Mouse (Mus musculus): ENCODE measurements around the gene Abhd15.

Abhd15 gene

DNA sequence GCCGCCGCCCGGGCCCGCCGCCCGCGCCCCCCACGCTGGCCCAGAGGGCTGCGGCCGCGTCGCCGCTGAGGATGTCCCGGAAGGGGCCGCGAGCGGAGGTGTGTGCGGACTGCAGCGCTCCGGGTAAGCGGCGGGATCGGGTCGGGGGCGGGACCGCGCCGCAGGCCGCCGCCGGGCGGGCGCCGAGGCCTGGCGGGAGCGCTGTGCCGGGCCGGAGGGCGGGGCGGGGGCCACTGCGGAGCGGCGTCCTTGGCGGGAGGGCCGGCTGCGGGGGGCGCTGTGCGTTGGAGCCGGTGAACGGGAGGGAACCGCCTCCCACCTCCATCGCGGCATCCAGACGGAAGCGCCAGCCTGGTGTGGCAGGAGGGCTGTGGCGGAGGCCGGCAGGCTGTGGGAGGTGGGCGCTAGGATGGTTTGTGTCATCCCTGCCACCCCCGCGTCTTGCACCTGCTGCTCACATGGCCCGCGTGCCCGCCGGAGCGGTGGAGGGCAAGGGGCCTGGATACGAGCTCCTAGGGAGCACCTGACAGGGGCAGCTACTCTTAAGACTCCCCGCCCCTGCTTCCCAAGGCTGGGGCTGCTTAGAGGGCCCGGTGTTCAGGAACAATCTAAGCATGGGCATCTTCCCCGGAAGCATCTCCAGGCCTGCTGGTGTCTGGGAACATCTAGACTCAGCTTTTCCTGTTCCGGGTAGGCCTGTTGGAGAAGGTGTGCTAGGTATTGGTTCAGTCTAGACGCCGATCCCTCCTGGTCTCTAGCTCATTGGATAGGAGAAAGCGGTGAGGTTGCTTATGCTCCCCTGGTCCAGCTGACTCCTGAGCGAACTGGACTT lies 21.2 kb upstream of the Abhd15 start, which contains the start of gene Git1:
Git1 (plus strand) TSS at position 51 of the 832 bp plus-strand sequence.
- DNase-seq (ENCODE audit: low spot score) = no peak

DNA sequence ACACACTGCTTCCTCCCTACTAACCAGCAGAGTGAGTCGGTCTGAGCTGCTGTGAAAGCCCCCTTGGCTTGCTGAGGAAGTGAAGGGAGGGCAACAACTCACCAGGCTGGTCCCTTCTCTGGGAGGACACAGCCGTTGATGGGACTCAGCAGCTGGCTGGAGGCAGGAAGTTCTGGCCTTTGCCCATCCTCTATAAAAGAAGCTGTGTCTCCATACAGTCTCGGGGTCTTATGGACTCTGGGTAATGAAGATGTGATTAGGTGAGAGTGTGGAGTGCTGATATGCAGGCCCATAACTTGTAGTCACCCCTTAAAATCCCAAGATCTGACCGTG lies 20.6 kb upstream of the Abhd15 start:
- DNase-seq (ENCODE audit: low spot score) = no peak

DNA sequence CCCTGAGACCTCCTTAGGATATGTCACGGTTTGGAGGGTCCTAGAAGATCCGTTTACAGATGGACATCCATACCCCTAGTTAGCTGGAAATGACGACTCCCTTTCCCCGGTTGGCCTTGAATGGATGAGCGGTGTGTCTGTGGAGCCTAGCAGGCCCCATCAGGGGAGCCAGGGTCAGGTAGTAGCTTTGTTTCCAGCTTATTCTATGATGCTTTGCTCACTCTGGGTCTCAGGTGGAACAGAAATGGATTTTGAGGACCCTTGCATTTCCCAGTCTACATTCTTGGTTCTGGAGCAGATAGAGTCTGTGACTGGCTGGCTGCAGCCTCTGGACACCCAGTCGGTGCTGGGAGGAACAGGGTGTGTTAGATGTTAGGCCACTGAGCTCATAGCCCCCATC lies 20.1 kb upstream of the Abhd15 start:
- DNase-seq (ENCODE audit: low spot score) = no peak

DNA sequence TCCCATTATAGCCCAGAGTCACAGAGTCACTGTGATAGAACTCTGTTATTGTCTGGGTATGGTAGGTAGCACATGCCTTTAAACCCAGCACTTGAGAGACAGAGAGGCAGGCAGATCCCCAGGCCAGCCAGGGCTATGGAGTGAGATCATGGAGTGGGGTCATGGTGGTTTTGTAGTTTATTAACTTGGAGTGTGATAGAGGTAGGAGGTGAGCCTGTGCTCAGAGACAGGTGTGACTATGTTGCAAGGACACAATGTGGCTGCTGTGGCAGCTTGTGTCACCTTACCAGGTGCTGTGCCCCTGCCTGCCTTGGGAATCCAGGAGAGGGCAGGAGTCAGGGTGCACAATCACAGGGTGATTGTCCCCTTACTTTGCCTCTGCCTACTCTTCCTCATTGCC lies 19.4 kb upstream of the Abhd15 start:
- no peak for DNase-seq (ENCODE audit: low spot score)

DNA sequence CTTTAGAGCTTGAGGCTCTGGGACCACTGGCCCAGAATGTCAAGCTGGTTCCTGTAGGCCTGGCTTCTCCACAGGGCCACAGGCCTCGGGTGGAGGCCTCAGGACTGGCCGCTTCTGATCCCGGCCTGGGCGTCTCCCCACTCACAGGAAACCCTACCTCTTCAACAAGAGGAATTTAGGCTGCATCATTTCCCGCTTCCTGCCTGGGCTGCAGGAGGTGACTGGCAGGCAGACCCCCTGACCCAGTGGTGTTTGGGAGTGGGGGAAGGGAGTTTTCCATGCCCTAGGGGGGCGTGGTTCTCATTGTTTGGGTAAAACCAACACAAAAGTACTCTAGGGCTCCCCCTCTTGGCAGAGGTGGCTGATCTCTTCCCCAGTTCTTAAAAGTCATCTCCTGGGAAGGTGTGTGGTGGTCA lies 17.6 kb upstream of the Abhd15 start:
- no peak for DNase-seq (ENCODE audit: low spot score)

DNA sequence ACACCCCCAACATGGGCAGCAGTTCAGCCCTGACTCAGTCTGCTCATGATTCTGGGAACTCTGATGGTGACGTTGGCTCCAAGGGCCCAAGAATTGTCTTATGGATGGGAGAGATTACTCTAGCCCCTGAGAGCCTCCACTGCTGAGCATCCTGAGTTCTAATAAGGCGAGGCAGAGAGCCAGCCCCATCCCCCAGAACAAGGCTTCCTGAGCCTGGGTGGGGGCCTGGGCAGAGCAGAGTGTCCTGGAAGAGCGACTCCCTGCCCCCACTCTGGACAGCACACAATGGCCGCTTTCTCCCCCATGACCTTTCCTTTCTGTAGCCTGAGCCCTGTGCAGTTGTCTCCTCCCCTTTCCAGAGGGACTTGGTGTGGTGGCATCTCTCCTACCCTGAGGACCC lies 17.1 kb upstream of the Abhd15 start:
- no peak for DNase-seq (ENCODE audit: low spot score)

DNA sequence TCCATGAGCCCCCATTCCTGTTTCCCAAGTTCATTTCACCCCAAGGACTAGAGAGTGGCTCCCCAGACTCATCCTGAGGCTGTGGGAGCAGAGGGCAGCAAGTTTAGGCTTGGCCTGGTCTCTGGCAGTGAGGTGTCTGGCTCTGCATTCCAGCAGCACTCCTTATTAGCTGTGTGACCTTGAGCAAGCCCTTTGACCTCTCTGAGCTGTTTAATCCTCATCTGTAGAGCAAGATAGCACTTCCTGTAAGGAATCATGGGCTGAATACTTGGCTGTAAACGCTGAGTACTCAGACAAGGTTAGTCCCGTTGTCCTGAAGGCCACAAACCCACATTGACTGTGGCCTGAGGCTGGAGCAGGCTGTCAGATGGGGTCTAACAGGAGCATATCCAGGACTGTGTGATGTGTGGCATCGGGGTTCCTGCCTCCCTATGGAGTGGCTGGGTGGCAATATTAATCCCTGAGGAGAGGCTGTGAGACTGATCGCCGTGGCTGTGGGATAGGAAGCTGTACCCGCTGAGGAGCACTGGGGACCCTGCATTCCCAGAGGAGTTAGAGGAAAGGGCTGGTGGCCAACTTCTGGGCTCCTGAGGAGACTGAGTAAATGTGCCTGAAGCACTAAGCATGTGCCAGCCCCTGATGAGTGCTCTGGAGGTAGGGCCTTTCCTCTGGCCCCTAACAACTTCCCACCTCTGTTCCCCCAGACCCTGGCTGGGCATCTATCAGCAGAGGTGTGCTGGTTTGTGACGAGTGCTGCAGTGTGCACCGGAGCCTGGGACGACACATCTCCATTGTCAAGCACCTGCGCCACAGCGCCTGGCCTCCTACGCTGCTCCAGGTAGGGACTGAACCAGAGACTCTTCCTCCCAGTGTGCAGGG lies 16.4 kb upstream of the Abhd15 start:
- no peak for DNase-seq (ENCODE audit: low spot score)

DNA sequence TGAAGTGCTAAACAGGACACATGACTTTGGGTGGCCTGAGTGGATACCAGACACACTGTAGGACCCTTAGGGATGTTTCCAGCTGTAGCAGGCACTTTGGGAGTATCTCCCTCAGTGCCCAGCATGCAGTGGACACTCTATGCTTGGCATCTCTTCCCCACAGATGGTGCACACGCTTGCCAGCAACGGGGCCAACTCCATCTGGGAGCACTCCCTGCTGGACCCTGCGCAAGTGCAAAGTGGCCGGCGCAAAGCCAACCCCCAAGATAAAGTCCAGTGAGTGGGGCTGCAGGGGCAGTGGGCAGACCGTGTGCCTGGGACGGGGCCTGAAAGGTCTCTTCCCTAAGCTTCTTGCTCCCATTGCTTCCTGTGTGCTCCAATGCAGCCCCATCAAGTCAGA lies 15.6 kb upstream of the Abhd15 start:
- no peak for DNase-seq (ENCODE audit: low spot score)

DNA sequence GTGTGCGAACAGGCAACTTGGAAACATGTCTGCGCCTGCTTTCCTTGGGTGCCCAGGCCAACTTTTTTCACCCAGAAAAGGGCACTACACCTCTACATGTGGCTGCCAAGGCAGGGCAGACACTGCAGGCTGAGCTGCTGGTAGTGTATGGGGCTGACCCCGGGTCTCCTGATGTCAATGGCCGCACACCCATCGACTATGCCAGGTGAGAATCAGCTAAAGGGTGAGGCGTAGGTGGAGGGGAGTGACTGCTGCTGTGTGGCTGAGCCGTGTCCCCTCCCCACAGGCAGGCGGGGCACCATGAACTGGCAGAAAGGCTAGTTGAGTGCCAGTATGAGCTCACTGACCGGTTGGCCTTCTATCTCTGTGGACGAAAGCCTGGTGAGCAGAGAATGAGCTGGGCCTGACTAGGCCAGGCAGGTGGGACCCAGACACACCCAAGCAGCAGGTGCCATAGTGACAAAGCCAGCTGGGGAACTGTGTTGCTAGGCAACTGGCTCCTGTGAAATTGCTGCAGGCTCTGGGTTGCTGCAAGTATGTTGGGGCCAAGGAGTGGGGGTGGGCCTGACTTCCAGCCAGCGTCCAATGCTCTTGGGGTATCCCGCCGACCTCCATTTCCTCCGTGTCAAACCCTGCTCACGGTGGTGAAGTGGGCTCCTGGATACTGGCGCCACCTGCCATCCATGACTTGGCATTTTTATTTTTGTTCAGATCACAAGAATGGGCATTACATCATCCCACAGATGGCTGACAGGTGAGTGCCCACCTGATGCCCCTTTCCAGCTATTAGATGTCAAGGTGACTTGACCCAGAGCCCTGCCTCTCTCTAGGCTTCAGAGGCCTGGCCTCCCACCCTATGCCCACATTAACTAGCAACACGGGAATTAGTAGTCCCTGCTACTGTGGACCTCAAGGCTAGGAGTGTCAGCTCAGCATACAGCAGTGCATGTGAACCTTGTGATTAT lies 14.3 kb upstream of the Abhd15 start:
- DNase-seq (ENCODE audit: low spot score) = no peak

DNA sequence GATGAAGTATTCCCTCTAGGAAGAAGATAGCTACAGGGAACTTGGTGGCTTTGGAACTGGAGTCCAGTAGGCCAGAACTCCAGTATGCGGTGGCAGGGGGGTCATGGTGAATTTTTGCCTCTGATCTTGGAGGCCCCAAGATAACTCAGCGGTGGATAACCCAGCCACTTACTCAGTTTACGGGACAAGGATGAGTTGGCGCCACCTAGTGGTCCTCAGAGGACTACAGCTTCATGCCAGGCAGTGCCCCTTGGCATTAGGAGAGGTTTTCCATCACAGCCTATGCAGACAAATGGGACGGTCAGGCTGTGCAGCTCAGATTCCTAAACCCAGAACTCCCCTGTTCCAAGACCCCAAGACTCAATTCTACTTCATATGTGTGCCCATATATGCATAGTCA lies 13.5 kb upstream of the Abhd15 start:
- no peak for DNase-seq (ENCODE audit: low spot score)

DNA sequence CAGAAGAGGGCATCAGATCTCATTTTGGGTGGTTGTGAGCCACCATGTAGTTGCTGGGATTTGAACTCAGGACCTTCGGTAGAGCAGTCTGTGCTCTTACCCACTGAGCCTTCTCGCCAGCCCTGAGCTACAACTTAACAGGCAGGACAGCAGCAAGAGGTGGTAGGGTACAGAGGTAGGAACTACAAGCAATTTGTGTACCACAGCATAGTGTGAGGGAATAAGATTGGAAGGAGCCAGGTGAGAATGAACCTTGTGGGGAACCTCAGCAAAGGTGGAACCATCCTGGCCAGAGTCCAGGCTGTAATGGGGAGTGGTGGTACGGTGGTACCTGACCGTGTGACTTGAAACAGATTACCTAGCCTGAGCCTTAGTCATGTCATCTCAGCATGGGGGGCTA lies 12.9 kb upstream of the Abhd15 start:
- DNase-seq (ENCODE audit: low spot score) = no peak

DNA sequence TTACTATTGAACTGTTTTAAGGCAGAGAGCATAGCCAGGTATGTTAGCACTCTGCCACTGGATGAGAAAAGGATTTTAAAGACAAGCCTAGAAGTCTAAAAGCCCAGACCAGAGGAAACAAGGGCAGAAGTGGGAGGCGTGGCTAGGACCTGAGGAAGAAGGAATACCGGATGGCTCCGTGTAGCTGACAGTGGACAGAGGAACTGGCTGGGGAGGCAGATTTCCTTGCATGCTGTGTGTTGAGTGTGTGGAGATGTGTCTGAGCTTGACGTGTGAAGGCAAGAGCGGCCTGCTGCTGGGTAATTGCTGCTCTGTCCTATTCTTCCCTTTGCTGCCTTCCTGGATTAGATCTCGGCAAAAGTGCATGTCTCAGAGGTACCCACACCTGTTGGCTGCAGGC lies 12.4 kb upstream of the Abhd15 start:
- no peak for DNase-seq (ENCODE audit: low spot score)

DNA sequence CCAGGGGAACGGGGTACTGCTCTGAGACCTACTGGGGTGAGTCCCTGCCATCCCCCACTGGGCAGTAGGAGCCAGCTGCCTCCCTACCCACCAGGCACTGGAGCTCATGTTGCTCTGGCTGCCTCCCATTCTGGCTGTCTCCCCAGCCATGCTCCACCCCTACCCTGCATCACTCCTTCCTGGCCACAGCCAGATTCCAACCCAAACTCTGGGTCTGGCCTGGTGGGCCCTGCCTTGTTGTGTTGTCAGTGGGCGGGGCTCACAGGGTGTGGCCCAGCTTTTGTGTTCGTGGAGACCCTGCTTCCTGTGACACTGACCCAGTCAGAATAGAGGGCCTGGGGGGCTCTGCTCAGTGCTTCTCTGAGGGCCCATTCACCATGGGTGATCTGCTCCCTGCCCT lies 11.4 kb upstream of the Abhd15 start:
- DNase-seq (ENCODE audit: low spot score) = no peak

DNA sequence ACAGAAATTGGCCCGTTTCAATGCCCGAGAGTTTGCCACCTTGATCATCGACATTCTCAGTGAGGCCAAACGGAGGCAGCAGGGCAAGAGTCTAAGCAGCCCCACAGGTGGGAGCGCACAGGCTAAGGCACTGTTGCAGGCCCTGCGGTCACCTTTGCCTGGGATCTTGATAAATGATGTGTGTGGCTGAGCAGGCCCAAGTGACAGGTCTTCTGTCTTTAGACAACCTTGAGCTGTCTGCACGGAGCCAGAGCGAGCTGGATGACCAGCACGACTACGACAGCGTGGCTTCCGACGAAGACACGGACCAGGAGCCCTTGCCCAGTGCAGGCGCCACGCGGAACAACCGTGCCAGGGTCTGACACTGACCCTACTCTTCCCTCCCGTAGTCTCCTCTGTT lies 10.5 kb upstream of the Abhd15 start:
- no peak for DNase-seq (ENCODE audit: low spot score)

DNA sequence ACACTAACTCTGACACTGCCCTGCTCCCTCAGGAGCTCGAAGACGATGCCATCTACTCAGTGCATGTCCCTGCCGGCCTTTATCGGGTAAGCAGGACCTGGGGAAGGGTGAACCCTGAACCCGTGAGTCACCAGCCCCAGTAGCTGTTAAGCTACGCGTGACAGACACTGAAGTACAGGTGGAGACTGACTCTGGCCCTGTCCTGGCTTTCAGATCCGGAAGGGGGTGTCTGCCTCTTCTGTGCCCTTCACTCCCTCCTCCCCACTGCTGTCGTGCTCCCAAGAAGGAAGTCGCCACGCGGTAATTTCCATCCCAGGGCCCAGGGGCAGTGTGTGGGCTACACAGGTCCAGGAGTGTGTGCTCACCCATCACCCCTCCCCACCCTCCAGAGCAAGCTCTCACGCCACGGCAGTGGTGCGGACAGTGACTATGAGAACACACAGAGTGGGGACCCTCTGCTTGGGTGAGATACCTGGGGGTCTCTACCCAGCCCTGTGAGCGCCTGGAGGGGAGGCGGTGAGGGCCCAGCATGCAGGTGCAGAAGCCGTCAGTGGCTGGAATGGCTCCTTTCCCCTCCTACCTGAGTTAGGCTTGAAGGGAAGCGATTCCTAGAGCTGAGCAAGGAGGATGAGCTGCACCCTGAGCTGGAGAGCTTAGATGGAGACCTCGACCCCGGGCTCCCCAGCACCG lies 9.5 kb upstream of the Abhd15 start:
- DNase-seq (ENCODE audit: low spot score) = no peak

DNA sequence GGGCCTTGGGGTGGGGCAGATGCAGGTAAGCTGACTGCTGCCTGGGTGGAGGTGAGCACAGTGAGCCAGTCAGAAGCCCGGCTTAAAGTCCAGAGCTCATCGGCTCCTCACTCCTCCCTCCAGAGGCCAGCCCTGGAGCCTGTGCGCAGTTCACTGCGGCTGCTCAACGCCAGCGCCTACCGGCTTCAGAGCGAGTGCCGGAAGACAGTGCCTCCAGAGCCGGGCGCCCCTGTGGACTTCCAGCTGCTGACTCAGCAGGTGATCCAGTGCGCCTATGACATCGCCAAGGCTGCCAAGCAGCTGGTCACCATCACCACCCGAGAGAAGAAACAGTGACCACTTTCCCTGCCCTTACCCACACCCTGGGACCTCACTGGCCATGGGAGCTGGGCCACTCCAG lies 8.6 kb upstream of the Abhd15 start:
- DNase-seq (ENCODE audit: low spot score) = no peak

DNA sequence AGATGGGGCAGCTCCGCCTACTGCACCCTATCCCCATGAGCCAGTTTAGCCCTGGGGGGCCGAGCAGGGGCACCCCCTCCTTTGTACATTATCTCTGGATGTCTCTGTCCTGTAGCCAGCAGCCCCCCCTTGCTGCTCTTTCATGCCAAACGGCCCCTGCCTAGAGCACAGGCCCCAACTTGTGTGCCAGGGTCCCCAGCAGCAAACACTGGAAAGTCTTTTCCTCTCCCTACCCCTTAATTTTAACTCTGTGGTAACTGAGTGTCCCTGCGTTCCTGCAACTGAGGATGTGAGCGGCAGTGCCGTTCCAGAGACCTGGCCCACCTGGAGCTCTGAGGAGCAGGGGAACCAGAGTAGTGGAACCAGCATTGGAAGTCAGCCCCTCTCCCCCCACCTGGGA lies 8.0 kb upstream of the Abhd15 start:
- no peak for DNase-seq (ENCODE audit: low spot score)

DNA sequence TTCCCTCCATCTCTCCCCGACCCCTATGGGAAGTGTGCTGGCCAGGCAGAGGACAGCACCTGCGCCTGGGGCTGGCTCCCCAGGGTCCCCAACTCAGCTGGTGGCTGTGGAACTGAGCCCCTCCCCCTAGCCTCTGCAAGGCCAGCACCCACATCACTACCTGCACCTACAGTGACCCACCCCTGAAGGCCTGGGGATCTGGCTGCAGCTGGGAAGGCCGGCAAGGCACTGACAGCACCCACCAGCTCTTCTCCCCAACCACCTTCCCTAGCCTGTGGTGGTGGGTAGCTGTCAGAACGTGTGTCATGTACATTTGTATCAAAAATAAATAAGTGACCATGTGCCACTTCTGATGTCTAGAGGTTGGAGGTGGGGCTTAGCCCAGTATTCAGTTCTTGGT lies 7.5 kb upstream of the Abhd15 start:
- no peak for DNase-seq (ENCODE audit: low spot score)

DNA sequence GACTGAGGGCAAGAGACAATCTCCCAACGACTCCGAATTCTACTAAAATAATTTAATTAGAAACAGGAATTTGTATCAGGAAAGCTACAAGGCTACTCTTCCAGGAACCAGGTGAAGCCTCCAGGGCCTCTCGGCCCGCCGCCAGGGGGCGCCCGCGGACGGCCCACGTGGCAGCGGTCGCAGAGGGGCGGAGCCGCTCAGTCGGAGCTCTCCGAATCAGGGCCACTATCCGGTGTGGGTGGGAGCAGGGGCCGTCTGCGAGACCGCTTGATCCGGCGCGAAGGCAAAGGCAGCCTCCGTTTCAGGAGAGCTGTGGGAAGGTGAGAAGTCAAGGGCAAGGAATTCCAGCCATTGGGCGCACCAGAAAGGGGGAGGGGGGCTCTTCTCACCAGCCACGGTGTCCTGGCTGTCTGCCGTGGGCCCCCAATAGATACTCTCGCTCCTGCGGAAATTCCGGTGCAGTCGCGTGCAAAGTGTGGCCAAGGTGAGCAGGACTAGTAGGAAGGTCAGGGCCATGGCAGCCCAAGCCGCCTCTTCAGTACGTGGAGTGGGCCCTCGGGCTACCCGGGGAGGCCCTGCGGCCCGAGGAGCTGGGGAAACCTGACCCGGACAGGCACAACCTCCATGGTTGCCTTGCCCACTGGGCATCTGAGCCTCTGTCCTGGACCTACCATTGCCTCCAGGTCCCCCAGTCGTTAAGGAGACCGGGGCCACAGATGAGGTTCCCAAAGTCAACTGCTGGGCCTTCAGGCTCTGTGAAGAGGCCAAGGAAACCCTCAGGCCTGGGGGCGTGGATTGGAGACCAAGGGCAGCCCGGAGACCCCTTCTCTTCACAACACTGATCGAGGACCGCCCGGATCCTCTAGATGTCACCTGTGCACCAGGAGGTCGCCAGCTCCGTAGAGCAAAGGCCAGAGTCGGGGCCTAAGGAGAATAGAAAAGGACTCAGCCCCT lies 6.6 kb upstream of the Abhd15 start:
- peak; percentile 86 for DNase-seq (ENCODE audit: low spot score)

DNA sequence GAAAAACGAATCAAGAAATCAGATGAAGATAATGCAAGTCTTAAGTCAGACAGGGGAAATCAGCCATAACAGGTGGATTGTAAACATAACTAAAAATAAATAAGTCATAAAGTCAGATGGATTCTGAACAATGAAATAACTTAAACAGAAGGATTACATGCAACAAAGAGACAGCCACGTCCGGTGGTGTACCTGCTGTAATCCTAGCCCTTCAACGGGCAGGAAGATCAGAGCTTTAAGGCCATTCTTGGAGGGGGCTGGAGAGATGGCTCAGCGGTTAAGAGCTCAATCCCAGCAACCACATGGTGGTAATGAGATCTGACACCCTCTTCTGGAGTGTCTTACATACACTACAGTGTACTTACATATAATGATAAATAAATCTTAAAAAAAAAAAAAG lies 3.6 kb upstream of the Abhd15 start:
- no peak for DNase-seq (ENCODE audit: low spot score)

All from ovary, postnatal 14 days (tissue).